9 mouse cellular contexts compared by ENCODE assay signal in the genomic region with DNA sequence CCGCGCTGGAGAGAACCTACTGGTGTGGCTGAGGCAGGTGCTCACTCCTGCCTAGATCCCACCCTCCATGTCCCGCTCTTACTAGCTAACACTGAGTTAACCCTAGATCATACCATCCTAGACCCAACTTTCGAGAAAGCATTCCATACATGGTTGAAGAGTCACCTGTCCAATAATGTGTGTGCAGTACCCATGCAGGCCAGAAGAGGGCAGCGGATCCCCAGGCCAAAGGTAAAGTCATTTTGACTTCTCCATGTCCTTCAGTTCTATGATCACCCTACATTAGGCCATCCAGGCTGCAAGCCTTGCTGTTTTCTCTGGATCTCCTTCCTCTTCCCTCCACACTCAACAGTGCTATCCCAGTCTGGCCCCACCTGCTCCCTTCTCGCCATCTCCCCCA. TPM values are rescaled to one million over a fixed set of nuclear protein-coding genes. Genes with fewer than 3 reads are reported as not detected.
DNase-seq lines count a peak whose midpoint lies in the region; ATAC-seq and TF ChIP-seq lines count a peak whose summit lies in the region.
"Had no signal": no experiment of that assay in that cellular context is flagged by ENCODE, and none has a peak within 500 bp of the region (broad histone marks: within the 10 kb centered on the region; RNA-seq: fewer than 3 reads in every experiment).

No protein-coding gene starts in this region.

- H3K36me3 ChIP-seq in ES-E14 (ENCODE audit: control insufficient read depth, insufficient read depth, low read length, poor library complexity, severe bottlenecking) = no peaks in the 10 kb centered on the region
- H3K36me3 ChIP-seq in splenic B cell, adult 2 months (ENCODE audit: control insufficient read depth, insufficient read depth, low read length, poor library complexity, severe bottlenecking) = no peaks in the 10 kb centered on the region
- H3K36me3 ChIP-seq: limb, embryonic 13.5 days had no signal

- H3K27ac ChIP-seq in ES-E14 (ENCODE audit: insufficient read depth, low read depth, low read length, poor library complexity, severe bottlenecking) = no peak overlapping the region
- H3K27ac ChIP-seq in cerebellum, adult 2 months (ENCODE audit: insufficient read depth, low read length) = no peak overlapping the region
- H3K27ac ChIP-seq: limb, embryonic 13.5 days had no signal

- ATAC-seq in granulocyte monocyte progenitor cell, adult 5-6 weeks (replicated peaks; ENCODE audit: poor library complexity, severe bottlenecking) = peak; percentile 12; the same call in 1 of the 2 replicates
- ATAC-seq in megakaryocyte, adult 5-6 weeks (ENCODE audit: poor library complexity, severe bottlenecking) = peak; percentile 39

- H3K9me3 ChIP-seq in ES-E14 (ENCODE audit: control insufficient read depth, insufficient read depth, low read depth, low read length) = no peaks in the 10 kb centered on the region
- H3K9me3 ChIP-seq: limb, embryonic 13.5 days had no signal

- whole genome bisulfite sequencing in cerebellum, adult 2 months = 51% methylated on average over 6 of the region's 6 CpGs

- H3K27me3 ChIP-seq in cerebellum, adult 2 months (ENCODE audit: control insufficient read depth, insufficient read depth, low read length) = no peaks in the 10 kb centered on the region
- no peaks in the 10 kb centered on the region for H3K27me3 ChIP-seq in splenic B cell, adult 2 months (ENCODE audit: control insufficient read depth, insufficient read depth, low read length, poor library complexity, severe bottlenecking)
- H3K27me3 ChIP-seq: limb, embryonic 13.5 days had no signal

- H3K4me1 ChIP-seq in ES-E14 (ENCODE audit: control insufficient read depth in 2 of 2, insufficient read depth in 2 of 2, low read length in 2 of 2, poor library complexity in 1 of 2) = no peaks in the 10 kb centered on the region
- no peaks in the 10 kb centered on the region for H3K4me1 ChIP-seq in cerebellum, adult 2 months (ENCODE audit: control insufficient read depth, insufficient read depth, low read length)

- H3K9ac ChIP-seq in ES-E14 (ENCODE audit: insufficient read depth, low read depth, low read length, poor library complexity, severe bottlenecking) = no peak overlapping the region
- H3K9ac ChIP-seq: limb, embryonic 13.5 days had no signal

- TF ChIP-seq CTCF in cerebellum, adult 2 months (IDR thresholded peaks at IDR 0.05; ENCODE audit: borderline replicate concordance, insufficient read depth, low read depth, low read length) = peak; percentile 78

- in situ Hi-C loops in ES-E14 (cut with MboI; ENCODE audit: low sequenced_read_pairs in 2 of 2, unreplicated experiment in 2 of 2) = no loop called here

- H3K4me3 ChIP-seq in ES-E14 (ENCODE audit: insufficient read depth in 1 of 2, low read depth in 1 of 2, low read length in 2 of 2, poor library complexity in 1 of 2, severe bottlenecking in 1 of 2) = peak overlapping the region in 1 of 2 experiments; percentile 25; a peak in 1 of 4 replicates
- no peak overlapping the region for H3K4me3 ChIP-seq in cerebellum, adult 2 months (replicated peaks; ENCODE audit: insufficient read depth, low read depth, low read length)
- H3K4me3 ChIP-seq: limb, embryonic 13.5 days had no signal

- DNase-seq in gastrocnemius, adult 18-20 months (ENCODE audit: low spot score) = peak; percentile 71
- DNase-seq in gastrocnemius, postnatal 25 days = no peak
- peak; percentile 79 for DNase-seq in ES-E14 (ENCODE audit: low read depth, low spot score)
- DNase-seq in cerebellum, adult 2 months = peak; percentile 17 to 49
- peak; percentile 86 to 87 for DNase-seq in kidney, postnatal 4 days
- DNase-seq in splenic B cell, adult 2 months (ENCODE audit: low read depth, low spot score) = peak; percentile 80

- TF ChIP-seq POLR2A in cerebellum, adult 2 months (IDR thresholded peaks at IDR 0.05; ENCODE audit: borderline replicate concordance, insufficient read depth, low read length) = no peak

TF ChIP-seq in ES-E14, 5 proteins besides CTCF, POLR2A, EP300 and RAD21:
- TF ChIP-seq ZC3H11A (IDR thresholded peaks at IDR 0.05; ENCODE audit: borderline replicate concordance, low read depth, low read length) (peak; percentile 69), CHD2 (IDR thresholded peaks at IDR 0.05; ENCODE audit: low read depth, low read length) (no peak)

RNA-seq across cellular contexts. Expression of gene Padi4, which starts 14.9 kb away (rescaled TPM):
- total RNA-seq in gastrocnemius, adult 18-20 months (2021) = under 1 TPM in 1 of 2 experiments, not detected in 1; 0.09 TPM
- under 1 TPM; 0.10 to 0.11 TPM for total RNA-seq in gastrocnemius, postnatal 25 days (2021)
- 1.7 and 2.1 TPM in 2 replicates for total RNA-seq in ES-E14 (2012; rRNA removed)
- polyA plus RNA-seq in cerebellum, adult 2 months (2012; rRNA removed) = 0.11 and 0.14 TPM in 2 replicates
- total RNA-seq in granulocyte monocyte progenitor cell, adult 5-6 weeks (2014; fragmentation: Nextera tagmentation) = 2.8 and 7.9 TPM in 2 replicates
- total RNA-seq in granulocyte monocyte progenitor cell, adult 5-6 weeks (2017) = 5.1 and 6.4 TPM in 2 replicates
- 54.2 and 58.1 TPM in 2 replicates for total RNA-seq in megakaryocyte, adult 5-6 weeks (2015)
- 60.7 and 63.3 TPM in 2 replicates for total RNA-seq in megakaryocyte, adult 5-6 weeks (2017)

RNA-seq across cellular contexts. Expression of gene Padi3, which starts 21.5 kb away (rescaled TPM):
- 1 to 10 TPM; 1.4 TPM for total RNA-seq in gastrocnemius, adult 18-20 months (2021)
- total RNA-seq in gastrocnemius, postnatal 25 days (2021) = 1 to 10 TPM; 1.8 to 3.1 TPM
- total RNA-seq in ES-E14 (2012; rRNA removed) = 1.2 and 1.6 TPM in 2 replicates
- polyA plus RNA-seq in cerebellum, adult 2 months (2012; rRNA removed) = not detected in 2 replicates
- total RNA-seq in granulocyte monocyte progenitor cell, adult 5-6 weeks (2014; fragmentation: Nextera tagmentation) = 0.19 and 0.21 TPM in 2 replicates
- 0.04 TPM in 1 of 2 replicates, not detected in the other for total RNA-seq in granulocyte monocyte progenitor cell, adult 5-6 weeks (2017)
- 0.27 and 0.51 TPM in 2 replicates for total RNA-seq in megakaryocyte, adult 5-6 weeks (2015)
- 0.26 TPM in 1 of 2 replicates, not detected in the other for total RNA-seq in megakaryocyte, adult 5-6 weeks (2017)

RNA-seq across cellular contexts. Expression of gene Padi6, which starts 46.5 kb away (rescaled TPM):
- not detected for total RNA-seq in gastrocnemius, adult 18-20 months (2021)
- total RNA-seq in gastrocnemius, postnatal 25 days (2021) = not detected
- total RNA-seq in ES-E14 (2012; rRNA removed) = 0.09 and 0.21 TPM in 2 replicates
- polyA plus RNA-seq in cerebellum, adult 2 months (2012; rRNA removed) = not detected in 2 replicates
- total RNA-seq in granulocyte monocyte progenitor cell, adult 5-6 weeks (2014; fragmentation: Nextera tagmentation) = not detected in 2 replicates
- not detected in 2 replicates for total RNA-seq in granulocyte monocyte progenitor cell, adult 5-6 weeks (2017)
- not detected in 2 replicates for total RNA-seq in megakaryocyte, adult 5-6 weeks (2015)
- not detected in 2 replicates for total RNA-seq in megakaryocyte, adult 5-6 weeks (2017)
- polyA plus RNA-seq: limb, embryonic 13.5 days had no signal

RNA-seq across cellular contexts. Expression of gene Padi1, which starts 56.6 kb away (rescaled TPM):
- total RNA-seq in gastrocnemius, adult 18-20 months (2021) = under 1 TPM; 0.07 to 0.21 TPM
- under 1 TPM; 0.08 to 0.11 TPM for total RNA-seq in gastrocnemius, postnatal 25 days (2021)
- 0.09 and 0.16 TPM in 2 replicates for total RNA-seq in ES-E14 (2012; rRNA removed)
- 0.05 and 0.08 TPM in 2 replicates for polyA plus RNA-seq in cerebellum, adult 2 months (2012; rRNA removed)
- not detected in 2 replicates for total RNA-seq in granulocyte monocyte progenitor cell, adult 5-6 weeks (2014; fragmentation: Nextera tagmentation)
- total RNA-seq in granulocyte monocyte progenitor cell, adult 5-6 weeks (2017) = not detected in 2 replicates
- total RNA-seq in megakaryocyte, adult 5-6 weeks (2015) = not detected in 2 replicates
- total RNA-seq in megakaryocyte, adult 5-6 weeks (2017) = not detected in 2 replicates

Comparison
In these comparisons a context has a peak if more than half of its experiments do, and no peak if none do; other contexts are left out.
1. RNA of gene Padi4, which starts 14.9 kb away (total RNA-seq): 54.2 to 63.3 TPM in megakaryocyte, adult 5-6 weeks; 2.8 to 7.9 TPM in granulocyte monocyte progenitor cell, adult 5-6 weeks, 1.7 to 2.1 TPM in ES-E14, 0.10 to 0.11 TPM in gastrocnemius, postnatal 25 days and 0.09 TPM in gastrocnemius, adult 18-20 months; every median in the first group is over 4 times any median in the second.